Mouse (Mus musculus) G1E (cell line): ENCODE results near the gene Clec1b.

Experiments
- CTCF ChIP-seq: IDR thresholded peaks from 2 replicates; pipeline ENCODE4 v1.5.1; 2012; ENCODE audit warnings: low read depth, low read length, inconsistent platforms, mixed read lengths
- GATA1 ChIP-seq: IDR thresholded peaks from 2 replicates; pipeline ENCODE4 v1.6.1; 2012; ENCODE audit warnings: borderline replicate concordance, low read length, inconsistent platforms, mixed read lengths

DNA sequence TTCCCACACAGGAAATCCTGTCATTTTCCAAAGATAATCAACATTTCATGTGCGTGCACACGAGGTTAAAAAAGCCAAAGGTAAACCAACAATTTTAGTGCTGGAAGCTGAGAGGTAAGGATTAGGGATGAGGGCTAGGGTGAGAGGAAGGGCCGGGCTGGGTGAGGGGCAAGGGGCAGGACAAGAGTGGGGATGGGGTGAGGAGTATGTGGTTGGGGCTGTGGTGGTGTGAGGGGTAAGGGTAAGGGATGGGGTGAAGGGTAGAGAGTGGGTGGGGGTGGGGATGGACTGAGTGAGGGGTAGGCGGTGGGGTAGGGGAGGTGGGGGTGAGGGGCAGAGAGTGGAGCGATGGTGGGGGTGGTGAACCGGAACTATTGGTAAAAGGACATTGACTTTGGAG lies 3.4 kb upstream of the Clec1b start:
- TF ChIP-seq CTCF: no peak
- no peak for TF ChIP-seq GATA1
